Mouse (Mus musculus): ENCODE results near the gene Rnd2. TPM values are rescaled to one million over a fixed set of nuclear protein-coding genes. Genes with fewer than 3 reads are reported as not detected.
"Not testable (repeated sequence)": the region's sequence is repeated elsewhere in the genome, so short reads cannot be mapped to it uniquely, and the experiment has no call there.

Rnd2 gene
- polyA plus RNA-seq, 2 experiments = 10.4 to 20.7 TPM

- under 1% methylated on average over 42 of the region's 42 CpGs for WGBS
- H3K36me3 ChIP-seq (ENCODE audit: control insufficient read depth, insufficient read depth, low read length) = peaks cover 29% of the 10 kb centered on the region
- peak within 1 kb of the TSS; percentile 95 for H3K27ac ChIP-seq (replicated peaks; ENCODE audit: low read depth, low read length)
- no peaks in the 10 kb centered on the region for H3K9me3 ChIP-seq (ENCODE audit: control insufficient read depth, low read length)
- H3K9ac ChIP-seq (ENCODE audit: low read depth, low read length, severe bottlenecking) = peak within 1 kb of the TSS; percentile 97
- no peaks in the 10 kb centered on the region for H3K27me3 ChIP-seq (ENCODE audit: control insufficient read depth, insufficient read depth, low read length)
- TF ChIP-seq POLR2A (IDR thresholded peaks at IDR 0.05; ENCODE audit: borderline replicate concordance, extremely low read depth, insufficient read depth, insufficient read length) = 0 out of 2 replicates have a peak, but pooled peaks have one; percentile 29
- H3K4me1 ChIP-seq (ENCODE audit: control insufficient read depth, insufficient read depth, low read length) = peaks cover 8% of the 10 kb centered on the region
- ATAC-seq (ENCODE audit: low FRiP score, low read depth) (peak; percentile 97), DNase-seq (ENCODE audit: low spot score) (peak; percentile 99)
- H3K4me2 ChIP-seq (replicated peaks; ENCODE audit: low read depth, low read length, severe bottlenecking) = peak within 1 kb of the TSS; percentile 82
- peak within 1 kb of the TSS; percentile 81 for H3K4me3 ChIP-seq (replicated peaks; ENCODE audit: low read length)
These were observed 22.6 kb upstream of the Rnd2 start, which contains the start of gene Rpl27 for GRCm38 (mm10) chr11:101442127-101442693. TSS of gene Rpl27 (plus strand) at chr11:101442298.

- H3K27me3 ChIP-seq (ENCODE audit: control insufficient read depth, insufficient read depth, low read length) = no peaks in the 10 kb centered on the region
- no peaks in the 10 kb centered on the region for H3K9me3 ChIP-seq (ENCODE audit: control insufficient read depth, low read length)
- WGBS = 2% methylated on average over 14 of the region's 14 CpGs
- H3K36me3 ChIP-seq (ENCODE audit: control insufficient read depth, insufficient read depth, low read length) = peaks cover 29% of the 10 kb centered on the region
- H3K4me2 ChIP-seq (replicated peaks; ENCODE audit: low read depth, low read length, severe bottlenecking) = peak overlapping the region; percentile 82
- peak overlapping the region; percentile 95 for H3K27ac ChIP-seq (replicated peaks; ENCODE audit: low read depth, low read length)
- DNase-seq (ENCODE audit: low spot score) (no peak), ATAC-seq (ENCODE audit: low FRiP score, low read depth) (no peak)
- peak overlapping the region; percentile 97 for H3K9ac ChIP-seq (ENCODE audit: low read depth, low read length, severe bottlenecking)
- peak overlapping the region; percentile 81 for H3K4me3 ChIP-seq (replicated peaks; ENCODE audit: low read length)
- no peak for TF ChIP-seq POLR2A (IDR thresholded peaks at IDR 0.05; ENCODE audit: borderline replicate concordance, extremely low read depth, insufficient read depth, insufficient read length)
- peaks cover 8% of the 10 kb centered on the region for H3K4me1 ChIP-seq (ENCODE audit: control insufficient read depth, insufficient read depth, low read length)
These were observed 22.0 kb upstream of the Rnd2 start for GRCm38 (mm10) chr11:101442760-101443159.

GRCm38 (mm10) chr11:101446319-101446718 lies 18.5 kb upstream of the Rnd2 start:
- H3K4me2 ChIP-seq (replicated peaks; ENCODE audit: low read depth, low read length, severe bottlenecking) = no peak overlapping the region
- DNase-seq (ENCODE audit: low spot score) (no peak), ATAC-seq (ENCODE audit: low FRiP score, low read depth) (no peak)
- TF ChIP-seq POLR2A (IDR thresholded peaks at IDR 0.05; ENCODE audit: borderline replicate concordance, extremely low read depth, insufficient read depth, insufficient read length) = no peak
- WGBS = 92% methylated on average over 1 of the region's 1 CpGs
- H3K27ac ChIP-seq (replicated peaks; ENCODE audit: low read depth, low read length) = no peak overlapping the region
- no peaks in the 10 kb centered on the region for H3K27me3 ChIP-seq (ENCODE audit: control insufficient read depth, insufficient read depth, low read length)
- H3K36me3 ChIP-seq (ENCODE audit: control insufficient read depth, insufficient read depth, low read length) = peaks cover 29% of the 10 kb centered on the region
- no peak overlapping the region for H3K4me3 ChIP-seq (replicated peaks; ENCODE audit: low read length)
- H3K9me3 ChIP-seq (ENCODE audit: control insufficient read depth, low read length) = no peaks in the 10 kb centered on the region
- H3K9ac ChIP-seq (ENCODE audit: low read depth, low read length, severe bottlenecking) = no peak overlapping the region
- H3K4me1 ChIP-seq (ENCODE audit: control insufficient read depth, insufficient read depth, low read length) = peaks cover 8% of the 10 kb centered on the region

- H3K4me1 ChIP-seq (ENCODE audit: control insufficient read depth, insufficient read depth, low read length); ATAC-seq (ENCODE audit: low FRiP score, low read depth); DNase-seq (ENCODE audit: low spot score); H3K4me3 ChIP-seq (replicated peaks; ENCODE audit: low read length); H3K27me3 ChIP-seq (ENCODE audit: control insufficient read depth, insufficient read depth, low read length); H3K9ac ChIP-seq (ENCODE audit: low read depth, low read length, severe bottlenecking); H3K27ac ChIP-seq (replicated peaks; ENCODE audit: low read depth, low read length); H3K4me2 ChIP-seq (replicated peaks; ENCODE audit: low read depth, low read length, severe bottlenecking); H3K9me3 ChIP-seq (ENCODE audit: control insufficient read depth, low read length): not testable (repeated sequence)
- WGBS = 91% methylated on average over 8 of the region's 8 CpGs
- peaks cover 29% of the 10 kb centered on the region for H3K36me3 ChIP-seq (ENCODE audit: control insufficient read depth, insufficient read depth, low read length)
These were observed 17.9 kb upstream of the Rnd2 start for GRCm38 (mm10) chr11:101446860-101447259.

DNA sequence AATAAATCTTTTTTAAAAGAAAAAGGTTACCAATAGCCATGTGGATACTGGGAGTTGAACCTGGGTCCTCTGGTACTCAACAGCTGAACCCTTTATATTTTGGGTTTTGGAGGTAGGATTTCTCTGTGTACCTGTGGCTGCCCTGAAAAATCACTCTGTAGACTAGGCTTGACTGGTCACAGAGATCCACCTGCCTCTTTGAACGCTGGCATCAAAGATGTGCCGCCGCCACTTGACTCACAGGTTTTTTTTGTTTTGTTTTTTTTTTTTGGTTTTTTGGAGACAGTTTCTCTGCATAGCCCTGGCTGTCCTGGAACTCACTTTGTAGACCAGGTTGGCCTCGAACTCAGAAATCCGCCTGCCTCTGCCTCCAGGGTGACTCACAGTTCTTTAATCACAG lies 17.0 kb upstream of the Rnd2 start:
- no peak for TF ChIP-seq POLR2A (IDR thresholded peaks at IDR 0.05; ENCODE audit: borderline replicate concordance, extremely low read depth, insufficient read depth, insufficient read length)
- H3K4me1 ChIP-seq (ENCODE audit: control insufficient read depth, insufficient read depth, low read length) = peaks cover 8% of the 10 kb centered on the region
- H3K9me3 ChIP-seq (ENCODE audit: control insufficient read depth, low read length) = no peaks in the 10 kb centered on the region
- H3K36me3 ChIP-seq (ENCODE audit: control insufficient read depth, insufficient read depth, low read length) = peaks cover 29% of the 10 kb centered on the region
- H3K9ac ChIP-seq (ENCODE audit: low read depth, low read length, severe bottlenecking) = no peak overlapping the region
- DNase-seq (ENCODE audit: low spot score) (no peak), ATAC-seq (ENCODE audit: low FRiP score, low read depth) (no peak)
- no peak overlapping the region for H3K4me3 ChIP-seq (replicated peaks; ENCODE audit: low read length)
- H3K27ac ChIP-seq (replicated peaks; ENCODE audit: low read depth, low read length) = no peak overlapping the region
- WGBS = 82% methylated on average over 5 of the region's 5 CpGs
- H3K4me2 ChIP-seq (replicated peaks; ENCODE audit: low read depth, low read length, severe bottlenecking) = peak overlapping the region; percentile 37; the same call in 1 of the 2 replicates
- no peaks in the 10 kb centered on the region for H3K27me3 ChIP-seq (ENCODE audit: control insufficient read depth, insufficient read depth, low read length)
